ENCODE assay signal across 31 mouse cellular contexts in the genomic region with DNA sequence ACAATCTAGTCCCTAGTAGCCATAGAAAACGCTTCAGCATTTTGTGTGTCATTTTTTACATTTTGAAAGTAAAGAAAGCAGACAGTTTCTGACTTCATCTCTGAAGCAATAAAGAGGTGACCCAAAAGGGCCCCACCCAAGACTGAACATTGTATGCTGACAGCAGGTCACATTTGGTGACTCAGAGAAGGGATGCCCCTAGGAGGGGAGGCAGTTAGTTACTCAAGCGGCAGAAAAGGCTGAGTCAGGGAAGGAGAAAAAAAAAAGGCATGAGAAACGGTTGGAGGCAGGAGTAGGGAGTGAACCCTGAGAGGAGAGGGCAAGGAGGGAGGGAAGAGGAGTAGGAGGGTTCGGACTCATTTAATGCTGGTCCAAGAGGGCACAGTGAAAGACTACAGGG. TPM values are rescaled to one million over a fixed set of nuclear protein-coding genes. Genes with fewer than 3 reads are reported as not detected.
DNase-seq lines count a peak whose midpoint lies in the region; ATAC-seq and TF ChIP-seq lines count a peak whose summit lies in the region.
"Had no signal": no experiment of that assay in that cellular context is flagged by ENCODE, and none has a peak within 500 bp of the region (broad histone marks: within the 10 kb centered on the region; RNA-seq: fewer than 3 reads in every experiment).

No protein-coding gene starts in this region.

- H3K36me3 ChIP-seq in kidney, embryonic 16.5 days (ENCODE audit: insufficient read depth, low read length) = no peaks in the 10 kb centered on the region
- H3K36me3 ChIP-seq in C2C12 (ENCODE audit: control insufficient read depth, insufficient read depth) = no peaks in the 10 kb centered on the region
- H3K36me3 ChIP-seq in intestine, embryonic 14.5 days (ENCODE audit: control insufficient read depth, insufficient read depth, low read length) = no peaks in the 10 kb centered on the region
- H3K36me3 ChIP-seq in myocyte (ENCODE audit: control insufficient read depth, insufficient read depth) = no peaks in the 10 kb centered on the region
- H3K36me3 ChIP-seq: forebrain, embryonic 12.5 days; hindbrain, embryonic 13.5 days; liver, embryonic 15.5 days; neural tube, embryonic 12.5 days had no signal

- intact Hi-C loops in left cerebral cortex, postnatal 10 days (cut with DNase I) = no loop called here

- no peak for TF ChIP-seq CTCF in C2C12 (IDR thresholded peaks at IDR 0.05; ENCODE audit: control insufficient read depth, insufficient read depth, insufficient read length)

- no peaks in the 10 kb centered on the region for H3K79me3 ChIP-seq in C2C12 (ENCODE audit: low read depth)

- no peak overlapping the region for H3K4me3 ChIP-seq in kidney, embryonic 16.5 days (ENCODE audit: low read length)
- H3K4me3 ChIP-seq in C2C12 (ENCODE audit: insufficient read depth, poor library complexity, severe bottlenecking) = no peak overlapping the region
- no peak overlapping the region for H3K4me3 ChIP-seq in intestine, embryonic 14.5 days (ENCODE audit: low read depth, low read length)
- no peak overlapping the region for H3K4me3 ChIP-seq in myocyte
- H3K4me3 ChIP-seq: forebrain, embryonic 12.5 days; hindbrain, embryonic 13.5 days; liver, embryonic 15.5 days; neural tube, embryonic 12.5 days had no signal

- no peak overlapping the region for H3K9ac ChIP-seq in kidney, embryonic 16.5 days (replicated peaks; ENCODE audit: low read length)
- H3K9ac ChIP-seq in intestine, embryonic 14.5 days (ENCODE audit: low read length) = no peak overlapping the region
- H3K9ac ChIP-seq: forebrain, embryonic 12.5 days; hindbrain, embryonic 13.5 days; liver, embryonic 15.5 days; neural tube, embryonic 12.5 days had no signal

- no peak for DNase-seq in kidney, adult 8-10 months
- peak; percentile 42 for DNase-seq in intestine, embryonic 14.5 days (ENCODE audit: low spot score)
- no peak for DNase-seq in thymus, adult 18-20 months
- no peak for DNase-seq in left cerebral cortex, postnatal 10 days (ENCODE audit: extremely low spot score in 1 of 2, low spot score in 2 of 2)
- DNase-seq: adrenal gland, postnatal 25 days; B cell, adult 2 months; cerebellum, adult 9-10 months; gastrocnemius, postnatal 25 days; kidney, postnatal 4 days; retina, postnatal 1 day; right cerebral cortex, postnatal 25 days; spleen, adult 18-20 months; thymus, postnatal 25 days had no signal

- H3K27me3 ChIP-seq in kidney, embryonic 16.5 days (ENCODE audit: insufficient read depth, low read length) = no peaks in the 10 kb centered on the region
- H3K27me3 ChIP-seq in C2C12 (ENCODE audit: control insufficient read depth, insufficient read depth, insufficient read length) (no peaks in the 10 kb centered on the region), myocyte (ENCODE audit: control insufficient read depth, insufficient read depth, insufficient read length) (no peaks in the 10 kb centered on the region)
- H3K27me3 ChIP-seq in intestine, embryonic 14.5 days (replicated peaks; ENCODE audit: control insufficient read depth, insufficient read depth, low read length) = no peaks in the 10 kb centered on the region
- H3K27me3 ChIP-seq: forebrain, embryonic 12.5 days; hindbrain, embryonic 13.5 days; liver, embryonic 15.5 days; neural tube, embryonic 12.5 days had no signal

- no peak overlapping the region for H3K4me2 ChIP-seq in kidney, embryonic 16.5 days (replicated peaks; ENCODE audit: low read depth, low read length)
- no peak overlapping the region for H3K4me2 ChIP-seq in intestine, embryonic 14.5 days (ENCODE audit: low read length)
- peak overlapping the region; percentile 45 for H3K4me2 ChIP-seq in myocyte (ENCODE audit: low read depth)
- H3K4me2 ChIP-seq: forebrain, embryonic 12.5 days; hindbrain, embryonic 13.5 days; liver, embryonic 15.5 days; midbrain, embryonic 11.5 days; neural tube, embryonic 12.5 days had no signal

- WGBS in kidney, embryonic 16.5 days = 53% methylated on average over 4 of the region's 4 CpGs
- 63% methylated on average over 4 of the region's 4 CpGs for WGBS in intestine, embryonic 14.5 days

- no peaks in the 10 kb centered on the region for H3K4me1 ChIP-seq in kidney, embryonic 16.5 days (ENCODE audit: insufficient read depth, low read length)
- 0 out of 2 replicates have a peak, but pooled peaks cover 4% of the 10 kb centered on the region for H3K4me1 ChIP-seq in intestine, embryonic 14.5 days (replicated peaks; ENCODE audit: control insufficient read depth, insufficient read depth, low read length)
- H3K4me1 ChIP-seq: forebrain, embryonic 12.5 days; hindbrain, embryonic 13.5 days; liver, embryonic 15.5 days; neural tube, embryonic 12.5 days had no signal

- no peak overlapping the region for H3K27ac ChIP-seq in kidney, embryonic 16.5 days (ENCODE audit: low read length)
- no peak overlapping the region for H3K27ac ChIP-seq in intestine, embryonic 14.5 days (ENCODE audit: low read depth)
- H3K27ac ChIP-seq: forebrain, embryonic 12.5 days; hindbrain, embryonic 13.5 days; liver, embryonic 15.5 days; macrophage; neural tube, embryonic 12.5 days had no signal

- H3ac ChIP-seq in C2C12 (ENCODE audit: control insufficient read depth, insufficient read length, low read depth) = no peak overlapping the region
- H3ac ChIP-seq in myocyte (ENCODE audit: control insufficient read depth, insufficient read length) = no peak overlapping the region

- ATAC-seq in kidney, embryonic 16.5 days (ENCODE audit: low FRiP score, low TSS enrichment) = peak; percentile 35; the same call in 1 of the 2 replicates
- ATAC-seq in intestine, embryonic 14.5 days (replicated peaks; ENCODE audit: low FRiP score, low TSS enrichment, low read depth) = no peak

- H3K9me3 ChIP-seq in kidney, embryonic 16.5 days (ENCODE audit: low read length) = no peaks in the 10 kb centered on the region
- no peaks in the 10 kb centered on the region for H3K9me3 ChIP-seq in intestine, embryonic 14.5 days (ENCODE audit: control insufficient read depth, low read length)
- H3K9me3 ChIP-seq: forebrain, embryonic 12.5 days; hindbrain, embryonic 13.5 days; liver, embryonic 15.5 days; neural tube, embryonic 12.5 days had no signal

- H3K79me2 ChIP-seq in C2C12 (ENCODE audit: control insufficient read depth, insufficient read depth) = no peaks in the 10 kb centered on the region
- no peaks in the 10 kb centered on the region for H3K79me2 ChIP-seq in myocyte (ENCODE audit: control insufficient read depth, insufficient read depth)

- no peak for TF ChIP-seq POLR2A in myocyte (IDR thresholded peaks at IDR 0.05; ENCODE audit: insufficient read length, low read depth)

TF ChIP-seq in C2C12, 6 proteins besides CTCF, POLR2A, EP300 and RAD21:
- peak; percentile 4 for TF ChIP-seq CEBPB (IDR thresholded peaks at IDR 0.05; ENCODE audit: low read depth)
- TF ChIP-seq MYOD1 (IDR thresholded peaks at IDR 0.05; ENCODE audit: control insufficient read depth, insufficient read length, low read depth) = no peak
- TF ChIP-seq FOSL1 (IDR thresholded peaks at IDR 0.05; ENCODE audit: insufficient read depth, low read length, poor library complexity, severe bottlenecking) = no peak

TF ChIP-seq in myocyte, 11 proteins besides CTCF, POLR2A, EP300 and RAD21:
- TF ChIP-seq MYOD1 (IDR thresholded peaks at IDR 0.05; ENCODE audit: control insufficient read depth in 1 of 3, insufficient read length in 2 of 3, low read depth in 2 of 3) (no peak), MAX (IDR thresholded peaks at IDR 0.05; ENCODE audit: low read depth) (no peak), CEBPB (IDR thresholded peaks at IDR 0.05; ENCODE audit: insufficient read depth, poor library complexity, severe bottlenecking) (no peak), TCF12 (IDR thresholded peaks at IDR 0.05; ENCODE audit: insufficient read depth, poor library complexity, severe bottlenecking) (no peak), USF1 (IDR thresholded peaks at IDR 0.05; ENCODE audit: low read depth) (no peak), TCF3 (IDR thresholded peaks at IDR 0.05; ENCODE audit: insufficient read length, low read depth) (no peak), E2F4 (IDR thresholded peaks at IDR 0.05; ENCODE audit: insufficient read depth) (no peak), MYOG (IDR thresholded peaks at IDR 0.05; ENCODE audit: control insufficient read depth in 1 of 3, insufficient read depth in 1 of 3, insufficient read length in 2 of 3, low read depth in 2 of 3) (no peak), POLR2AphosphoS2 (IDR thresholded peaks at IDR 0.05; ENCODE audit: insufficient read length, low read depth) (no peak), REST (IDR thresholded peaks at IDR 0.05; ENCODE audit: insufficient read depth, insufficient read length) (no peak), SRF (IDR thresholded peaks at IDR 0.05; ENCODE audit: control insufficient read depth, insufficient read length, low read depth) (no peak)

RNA-seq across cellular contexts. Expression of gene Calm4, which starts 15.5 kb away (rescaled TPM):
- not detected in 2 replicates for polyA plus RNA-seq in kidney, embryonic 16.5 days (2015; fragmentation: Nextera tagmentation; extraction: Ambion mirVana)
- polyA plus RNA-seq in C2C12 (2012; fragmentation: generic; extraction: Trizol) = not detected
- polyA plus RNA-seq in intestine, embryonic 14.5 days (2014; fragmentation: Nextera tagmentation; extraction: Ambion mirVana) = not detected in 2 replicates
- 0.05 TPM for polyA plus RNA-seq in myocyte (2012; fragmentation: generic; extraction: Trizol)
- total RNA-seq in left cerebral cortex, postnatal 10 days (2021) = not detected
- total RNA-seq: adrenal gland, postnatal 25 days; gastrocnemius, postnatal 25 days; heart, adult 8-10 months; heart, postnatal 25 days; left cerebral cortex, postnatal 36 days; MEL had no signal
- polyA plus RNA-seq: cortical plate, adult 2 months; embryonic facial prominence, embryonic 11.5 days; forebrain, embryonic 12.5 days; heart, embryonic 14.5 days; hindbrain, embryonic 13.5 days; kidney, embryonic 14.5 days; liver, embryonic 15.5 days; lung, embryonic 16.5 days; macrophage; midbrain, embryonic 11.5 days; neural tube, embryonic 12.5 days had no signal

RNA-seq across cellular contexts. Expression of gene Calml3, which starts 18.0 kb away (rescaled TPM):
- 0.76 and 0.81 TPM in 2 replicates for polyA plus RNA-seq in kidney, embryonic 16.5 days (2015; fragmentation: Nextera tagmentation; extraction: Ambion mirVana)
- polyA plus RNA-seq in C2C12 (2012; fragmentation: generic; extraction: Trizol) = 0.02 TPM
- polyA plus RNA-seq in intestine, embryonic 14.5 days (2014; fragmentation: Nextera tagmentation; extraction: Ambion mirVana) = not detected in 2 replicates
- polyA plus RNA-seq in myocyte (2012; fragmentation: generic; extraction: Trizol) = 0.08 TPM
- total RNA-seq in left cerebral cortex, postnatal 10 days (2021) = not detected
- total RNA-seq: adrenal gland, postnatal 25 days; gastrocnemius, postnatal 25 days; heart, adult 8-10 months; heart, postnatal 25 days; left cerebral cortex, postnatal 36 days; MEL had no signal
- polyA plus RNA-seq: cortical plate, adult 2 months; forebrain, embryonic 12.5 days; heart, embryonic 14.5 days; hindbrain, embryonic 13.5 days; liver, embryonic 15.5 days; macrophage; midbrain, embryonic 11.5 days; neural tube, embryonic 12.5 days had no signal

RNA-seq across cellular contexts. Expression of gene Calm5, which starts 31.9 kb away (rescaled TPM):
- not detected in 2 replicates for polyA plus RNA-seq in kidney, embryonic 16.5 days (2015; fragmentation: Nextera tagmentation; extraction: Ambion mirVana)
- polyA plus RNA-seq in C2C12 (2012; fragmentation: generic; extraction: Trizol) = not detected
- polyA plus RNA-seq in intestine, embryonic 14.5 days (2014; fragmentation: Nextera tagmentation; extraction: Ambion mirVana) = not detected in 2 replicates
- polyA plus RNA-seq in myocyte (2012; fragmentation: generic; extraction: Trizol) = not detected
- not detected for total RNA-seq in left cerebral cortex, postnatal 10 days (2021)
- total RNA-seq: adrenal gland, postnatal 25 days; gastrocnemius, postnatal 25 days; heart, adult 8-10 months; heart, postnatal 25 days; left cerebral cortex, postnatal 36 days; MEL had no signal
- polyA plus RNA-seq: cortical plate, adult 2 months; embryonic facial prominence, embryonic 11.5 days; forebrain, embryonic 12.5 days; heart, embryonic 14.5 days; hindbrain, embryonic 13.5 days; kidney, embryonic 14.5 days; liver, embryonic 15.5 days; lung, embryonic 16.5 days; macrophage; midbrain, embryonic 11.5 days; neural tube, embryonic 12.5 days had no signal
